Mouse (Mus musculus): Measurements from ENCODE around the gene Ccnc. TPM values are rescaled to one million over a fixed set of nuclear protein-coding genes. Genes with fewer than 3 reads are reported as not detected.
"Not testable (repeated sequence)": the region's sequence is repeated elsewhere in the genome, so short reads cannot be mapped to it uniquely, and the experiment has no call there.

Ccnc gene
- polyA plus RNA-seq, 1 experiment from 2014 or later = 74.5 TPM

DNA sequence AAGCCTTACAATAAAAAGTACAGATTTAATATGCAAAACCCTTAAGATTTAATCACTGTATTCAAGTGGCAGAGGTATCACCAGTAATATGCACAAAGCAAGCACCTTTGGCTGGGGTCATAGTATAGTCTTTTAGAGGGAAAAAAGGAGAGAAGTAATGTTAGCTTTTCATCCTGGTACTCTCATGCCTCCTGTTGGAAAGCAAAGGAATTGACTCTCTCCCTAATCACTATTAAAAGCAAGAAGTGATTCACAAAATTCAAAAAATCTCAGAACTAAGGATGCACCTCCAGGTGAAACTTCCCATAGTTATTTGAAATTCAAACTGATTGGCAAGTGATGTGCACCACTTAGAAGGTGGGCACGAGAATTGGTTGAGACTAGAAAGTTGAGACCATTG lies 22.5 kb upstream of the Ccnc start:
- no peaks in the 10 kb centered on the region for H3K9me3 ChIP-seq (replicated peaks; ENCODE audit: control insufficient read depth, low read length)
- no peak for DNase-seq (ENCODE audit: low spot score)
- H3K36me3 ChIP-seq (ENCODE audit: control insufficient read depth, insufficient read depth, low read length) = no peaks in the 10 kb centered on the region
- H3K27ac ChIP-seq (ENCODE audit: low read depth, low read length) = no peak overlapping the region
- no peaks in the 10 kb centered on the region for H3K27me3 ChIP-seq (replicated peaks; ENCODE audit: control insufficient read depth, insufficient read depth, low read length)
- H3K4me1 ChIP-seq (ENCODE audit: control insufficient read depth, insufficient read depth, low read length) = no peaks in the 10 kb centered on the region
- ATAC-seq = no peak
- H3K4me3 ChIP-seq (ENCODE audit: low read depth, low read length) = no peak overlapping the region
- no peak overlapping the region for H3K9ac ChIP-seq (ENCODE audit: low read length)
- H3K4me2 ChIP-seq (ENCODE audit: low read length) = no peak overlapping the region
- 51% methylated on average over 1 of the region's 1 CpGs for WGBS

DNA sequence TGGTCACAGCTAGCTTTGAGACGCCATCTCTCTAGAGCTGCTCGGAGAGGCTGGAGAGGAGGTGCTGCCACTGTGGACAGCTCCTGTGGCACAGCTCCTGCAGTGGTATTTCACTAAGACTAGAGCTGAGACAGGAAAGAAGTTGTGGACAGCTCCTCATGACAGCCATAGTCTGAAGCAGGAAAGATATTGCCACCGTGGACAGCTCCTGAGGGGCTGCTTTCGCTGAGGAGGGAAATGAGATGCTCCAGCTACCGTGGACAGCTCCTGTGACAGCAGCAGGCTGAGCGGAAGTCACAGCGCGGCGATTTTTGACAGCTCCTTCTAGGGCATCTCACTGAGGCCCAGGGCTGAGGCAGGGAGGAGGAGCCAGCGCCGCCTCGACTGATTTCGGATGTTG lies 15.4 kb upstream of the Ccnc start:
- Histone ChIP-seq H3K4me2 (ENCODE audit: low read length) (peak overlapping the region; percentile 45), H3K9me3 (replicated peaks; ENCODE audit: control insufficient read depth, low read length) (no peaks in the 10 kb centered on the region), H3K4me1 (ENCODE audit: control insufficient read depth, insufficient read depth, low read length) (peaks cover 4% of the 10 kb centered on the region; the same call in 1 of the 2 replicates), H3K27ac (ENCODE audit: low read depth, low read length) (no peak overlapping the region), H3K4me3 (ENCODE audit: low read depth, low read length) (peak overlapping the region; percentile 5; the same call in 1 of the 2 replicates), H3K27me3 (replicated peaks; ENCODE audit: control insufficient read depth, insufficient read depth, low read length) (peaks cover 5% of the 10 kb centered on the region), H3K36me3 (ENCODE audit: control insufficient read depth, insufficient read depth, low read length) (no peaks in the 10 kb centered on the region), H3K9ac (ENCODE audit: low read length) (peak overlapping the region; percentile 17; the same call in 1 of the 2 replicates)
- ATAC-seq (peak; percentile 54; the same call in 1 of the 2 replicates), DNase-seq (ENCODE audit: low spot score) (peak; percentile 61)
- WGBS = 4% methylated on average over 13 of the region's 13 CpGs

DNA sequence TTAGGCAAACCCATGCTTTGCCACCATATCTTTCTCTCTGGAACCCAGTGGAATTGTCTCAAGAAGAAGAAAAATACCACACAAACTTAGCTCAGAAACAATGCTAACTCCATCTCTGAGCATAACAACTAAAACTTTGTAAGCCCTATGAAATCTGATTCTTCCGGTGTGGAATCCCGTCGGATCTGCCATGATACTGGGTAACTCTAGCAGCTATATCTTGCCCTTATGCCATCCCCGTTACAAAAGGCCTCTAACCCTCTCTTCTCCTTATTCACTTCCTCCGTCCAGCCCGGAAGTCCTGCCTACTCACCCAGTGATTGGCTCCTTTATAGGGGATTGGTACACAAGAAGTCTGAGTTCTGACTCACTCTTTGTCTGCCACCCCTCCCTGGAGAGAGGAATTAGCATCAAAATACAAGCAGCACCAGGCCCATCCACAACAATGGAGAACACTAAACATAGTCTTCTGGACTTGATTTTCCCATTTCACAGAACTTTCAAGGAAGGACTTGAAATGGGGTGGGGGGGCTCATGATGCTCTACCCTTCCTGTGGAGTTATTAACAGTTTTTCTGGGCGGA lies 4.7 kb upstream of the Ccnc start:
- peak; percentile 21 for DNase-seq (ENCODE audit: low spot score)
- 35% methylated on average over 7 of the region's 7 CpGs for WGBS
- no peak overlapping the region for H3K4me3 ChIP-seq (ENCODE audit: low read depth, low read length)
- no peaks in the 10 kb centered on the region for H3K9me3 ChIP-seq (replicated peaks; ENCODE audit: control insufficient read depth, low read length)
- no peaks in the 10 kb centered on the region for H3K36me3 ChIP-seq (ENCODE audit: control insufficient read depth, insufficient read depth, low read length)
- no peaks in the 10 kb centered on the region for H3K4me1 ChIP-seq (ENCODE audit: control insufficient read depth, insufficient read depth, low read length)
- H3K9ac ChIP-seq (ENCODE audit: low read length) = no peak overlapping the region
- H3K27me3 ChIP-seq (replicated peaks; ENCODE audit: control insufficient read depth, insufficient read depth, low read length) = no peaks in the 10 kb centered on the region
- H3K27ac ChIP-seq (ENCODE audit: low read depth, low read length) = no peak overlapping the region
- no peak for ATAC-seq
- no peak overlapping the region for H3K4me2 ChIP-seq (ENCODE audit: low read length)

DNA sequence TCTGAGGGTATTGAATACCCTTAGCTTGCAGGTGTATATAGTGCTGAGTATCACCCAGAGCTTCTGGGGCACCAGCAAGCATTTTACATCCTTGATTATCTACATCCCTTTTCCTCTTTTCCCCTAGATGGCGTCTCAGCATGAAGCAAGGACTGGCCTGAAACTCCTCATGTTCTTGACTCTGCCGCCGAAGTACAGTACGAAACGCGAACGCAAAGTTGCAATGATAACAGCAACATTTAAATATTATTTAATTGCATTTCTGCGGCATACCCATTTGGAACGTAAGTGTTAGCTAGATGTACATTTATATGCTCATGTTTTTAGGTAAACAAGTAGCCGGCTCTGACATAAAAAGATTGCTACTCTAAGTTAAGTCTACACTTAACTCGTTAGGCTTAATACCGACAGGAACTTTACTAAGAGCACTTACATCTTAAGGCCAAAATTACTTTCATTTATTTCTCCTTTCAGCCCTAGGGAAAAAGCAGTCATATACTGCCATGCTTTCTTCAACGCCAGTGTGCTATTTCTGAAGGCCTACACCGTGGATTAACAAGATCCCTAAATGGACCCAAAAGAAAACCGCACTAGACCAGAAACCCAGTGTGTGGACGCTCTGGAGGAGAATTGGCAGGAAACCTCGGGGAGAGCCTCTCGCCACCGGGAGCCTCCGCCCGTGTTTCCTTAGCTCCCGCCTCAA lies 438 bp upstream of the Ccnc start:
- peak overlapping the region; percentile 75 for H3K4me2 ChIP-seq (ENCODE audit: low read length)
- peak overlapping the region; percentile 80 for H3K27ac ChIP-seq (ENCODE audit: low read depth, low read length)
- H3K4me3 ChIP-seq (ENCODE audit: low read depth, low read length) = peak overlapping the region; percentile 88
- peak; percentile 56 for ATAC-seq
- peak; percentile 81 for DNase-seq (ENCODE audit: low spot score)
- H3K4me1 ChIP-seq (ENCODE audit: control insufficient read depth, insufficient read depth, low read length) = peaks cover 12% of the 10 kb centered on the region
- H3K27me3 ChIP-seq (replicated peaks; ENCODE audit: control insufficient read depth, insufficient read depth, low read length) = no peaks in the 10 kb centered on the region
- no peaks in the 10 kb centered on the region for H3K36me3 ChIP-seq (ENCODE audit: control insufficient read depth, insufficient read depth, low read length)
- peak overlapping the region; percentile 93 for H3K9ac ChIP-seq (ENCODE audit: low read length)
- no peaks in the 10 kb centered on the region for H3K9me3 ChIP-seq (replicated peaks; ENCODE audit: control insufficient read depth, low read length)
- WGBS = 2% methylated on average over 22 of the region's 22 CpGs

DNA sequence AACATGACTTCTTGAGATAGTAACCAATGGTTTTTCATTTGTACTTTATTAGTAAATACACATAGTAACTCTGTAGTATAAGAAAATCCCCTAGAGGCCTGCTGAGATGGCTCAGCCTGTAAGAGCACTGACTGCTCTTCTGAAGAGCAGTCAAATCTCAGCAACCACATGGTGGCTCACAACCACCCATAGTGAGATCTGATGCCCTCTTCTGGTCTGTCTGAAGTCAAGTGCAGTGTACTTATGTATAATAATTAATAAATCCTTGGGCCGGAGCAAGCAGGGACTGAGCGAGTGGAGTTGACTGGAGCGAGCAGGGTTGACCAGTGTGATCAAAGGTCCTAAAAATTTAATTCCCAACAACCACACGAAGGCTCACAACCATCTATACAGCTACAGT lies 11.7 kb downstream of the Ccnc start:
- no peaks in the 10 kb centered on the region for H3K9me3 ChIP-seq (replicated peaks; ENCODE audit: control insufficient read depth, low read length)
- no peak overlapping the region for H3K4me3 ChIP-seq (ENCODE audit: low read depth, low read length)
- ATAC-seq = no peak
- no peak overlapping the region for H3K4me2 ChIP-seq (ENCODE audit: low read length)
- H3K27me3 ChIP-seq (replicated peaks; ENCODE audit: control insufficient read depth, insufficient read depth, low read length) = no peaks in the 10 kb centered on the region
- H3K4me1 ChIP-seq (ENCODE audit: control insufficient read depth, insufficient read depth, low read length) = no peaks in the 10 kb centered on the region
- no peak for DNase-seq (ENCODE audit: low spot score)
- WGBS = 94% methylated on average over 4 of the region's 4 CpGs
- no peak overlapping the region for H3K9ac ChIP-seq (ENCODE audit: low read length)
- H3K27ac ChIP-seq (ENCODE audit: low read depth, low read length) = no peak overlapping the region
- H3K36me3 ChIP-seq (ENCODE audit: control insufficient read depth, insufficient read depth, low read length) = peaks cover 39% of the 10 kb centered on the region

DNA sequence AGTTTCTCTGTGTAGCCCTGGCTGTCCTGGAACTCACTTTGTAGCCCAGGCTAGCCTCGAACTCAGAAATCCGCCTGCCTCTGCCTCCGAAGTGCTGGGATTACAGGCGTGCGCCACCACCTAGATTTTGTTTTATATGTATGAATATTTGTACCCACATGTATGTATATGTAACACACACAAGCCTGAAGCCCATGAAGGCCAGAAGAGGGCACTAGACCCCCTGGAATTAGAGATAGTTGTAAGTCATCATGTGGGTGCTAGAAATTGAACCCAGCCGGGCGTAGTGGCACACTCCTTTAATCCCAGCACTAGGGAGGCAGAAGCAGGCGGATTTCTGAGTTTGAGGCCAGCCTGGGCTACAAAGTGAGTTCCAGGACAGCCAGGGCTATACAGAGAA lies 16.6 kb downstream of the Ccnc start:
- WGBS = 94% methylated on average over 8 of the region's 8 CpGs
- not testable (repeated sequence) for H3K27ac ChIP-seq (ENCODE audit: low read depth, low read length); H3K4me1 ChIP-seq (ENCODE audit: control insufficient read depth, insufficient read depth, low read length); H3K9me3 ChIP-seq (replicated peaks; ENCODE audit: control insufficient read depth, low read length); H3K9ac ChIP-seq (ENCODE audit: low read length); H3K27me3 ChIP-seq (replicated peaks; ENCODE audit: control insufficient read depth, insufficient read depth, low read length); H3K4me2 ChIP-seq (ENCODE audit: low read length); H3K4me3 ChIP-seq (ENCODE audit: low read depth, low read length); ATAC-seq; DNase-seq (ENCODE audit: low spot score)
- H3K36me3 ChIP-seq (ENCODE audit: control insufficient read depth, insufficient read depth, low read length) = peaks cover 31% of the 10 kb centered on the region

DNA sequence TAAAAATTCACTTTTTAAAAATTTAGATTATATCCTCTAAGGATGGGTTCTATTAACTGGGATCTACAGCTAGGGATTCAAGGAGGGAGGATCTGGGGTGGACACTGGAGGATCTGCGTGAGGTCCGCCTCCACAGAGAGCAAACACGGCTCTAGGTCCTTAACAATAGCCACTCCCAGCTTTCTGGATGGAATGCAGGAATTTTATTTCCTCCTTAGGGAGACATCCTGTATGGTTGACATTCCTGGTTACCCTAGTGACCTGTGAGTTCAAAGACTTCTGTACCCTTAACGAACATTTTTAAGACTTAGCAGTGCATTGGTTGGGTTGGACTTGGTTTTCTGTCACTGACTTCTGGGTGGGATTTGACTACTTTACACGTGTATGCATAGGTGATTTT lies 18.2 kb downstream of the Ccnc start:
- Histone ChIP-seq H3K27me3 (replicated peaks; ENCODE audit: control insufficient read depth, insufficient read depth, low read length) (no peaks in the 10 kb centered on the region), H3K9me3 (replicated peaks; ENCODE audit: control insufficient read depth, low read length) (no peaks in the 10 kb centered on the region), H3K9ac (ENCODE audit: low read length) (no peak overlapping the region), H3K4me3 (ENCODE audit: low read depth, low read length) (no peak overlapping the region), H3K4me2 (ENCODE audit: low read length) (no peak overlapping the region), H3K27ac (ENCODE audit: low read depth, low read length) (no peak overlapping the region), H3K4me1 (ENCODE audit: control insufficient read depth, insufficient read depth, low read length) (no peaks in the 10 kb centered on the region), H3K36me3 (ENCODE audit: control insufficient read depth, insufficient read depth, low read length) (peaks cover 31% of the 10 kb centered on the region)
- no peak for ATAC-seq
- WGBS = 83% methylated on average over 5 of the region's 5 CpGs
- DNase-seq (ENCODE audit: low spot score) = no peak

DNA sequence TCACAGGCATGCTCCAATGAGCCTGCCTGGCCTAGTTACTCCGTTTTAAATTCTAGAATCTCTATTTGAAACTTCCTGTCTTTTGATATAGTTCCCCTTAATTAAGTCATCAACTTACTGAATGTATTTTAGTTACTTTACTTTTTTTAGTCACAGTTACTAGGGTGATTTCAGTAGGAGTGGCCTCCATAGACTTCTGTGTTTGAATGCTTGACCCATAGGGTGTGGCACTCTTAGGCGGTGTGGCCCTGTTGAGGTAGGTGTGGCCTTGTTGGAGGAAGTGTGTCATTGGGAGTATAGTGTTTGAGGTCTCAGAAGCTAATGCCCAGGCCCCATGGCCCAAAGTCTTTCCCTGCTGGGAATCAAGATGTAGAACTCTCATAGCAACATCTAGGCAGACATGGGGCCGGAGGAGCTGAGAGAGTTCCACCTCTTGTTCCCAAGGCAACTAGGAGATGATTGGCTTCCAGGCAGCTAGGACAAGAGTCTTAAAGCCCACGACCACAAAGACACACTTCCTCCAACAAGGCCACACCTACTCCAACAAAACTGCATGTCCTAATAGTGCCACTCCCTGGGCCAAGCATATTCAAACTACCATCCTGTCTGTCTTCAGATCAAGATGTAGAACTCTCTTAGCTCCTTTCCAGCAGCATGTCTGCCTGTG lies 27.8 kb downstream of the Ccnc start:
- 77% methylated on average over 4 of the region's 4 CpGs for WGBS
- peaks cover 17% of the 10 kb centered on the region; the same call in 1 of the 2 replicates for H3K36me3 ChIP-seq (ENCODE audit: control insufficient read depth, insufficient read depth, low read length)

DNA sequence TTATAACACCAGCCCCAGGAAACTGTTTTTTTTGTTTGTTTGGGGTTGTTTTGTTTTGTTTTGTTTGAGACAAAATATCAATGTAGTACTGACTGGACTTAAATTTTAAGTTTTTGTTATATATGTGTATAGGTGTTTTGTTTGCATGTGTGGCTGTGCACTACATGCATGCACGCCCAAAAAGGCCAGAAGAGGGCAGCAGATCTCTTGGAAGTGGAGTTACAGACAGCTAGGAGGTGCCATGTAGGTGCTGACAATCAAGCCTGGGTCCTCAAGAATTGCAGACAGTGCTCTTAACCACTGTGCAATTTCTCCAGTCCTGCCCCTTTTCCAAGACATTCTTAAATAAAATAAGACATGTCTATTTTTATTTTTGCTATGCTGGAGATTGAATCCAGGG lies 31.4 kb downstream of the Ccnc start:
- WGBS = 50% methylated on average over 1 of the region's 1 CpGs

More for the DNA sequence above, 27.8 kb downstream of the Ccnc start:
- no peaks in the 10 kb centered on the region for H3K9me3 ChIP-seq (replicated peaks; ENCODE audit: control insufficient read depth, low read length)
- no peaks in the 10 kb centered on the region for H3K27me3 ChIP-seq (replicated peaks; ENCODE audit: control insufficient read depth, insufficient read depth, low read length)
- no peak overlapping the region for H3K4me3 ChIP-seq (ENCODE audit: low read depth, low read length)
- no peak overlapping the region for H3K9ac ChIP-seq (ENCODE audit: low read length)
- DNase-seq (ENCODE audit: low spot score) (no peak), ATAC-seq (no peak)
- no peaks in the 10 kb centered on the region for H3K4me1 ChIP-seq (ENCODE audit: control insufficient read depth, insufficient read depth, low read length)
- H3K27ac ChIP-seq (ENCODE audit: low read depth, low read length) = no peak overlapping the region
- no peak overlapping the region for H3K4me2 ChIP-seq (ENCODE audit: low read length)

More for the DNA sequence above, 31.4 kb downstream of the Ccnc start:
- H3K4me3 ChIP-seq (ENCODE audit: low read depth, low read length) = no peak overlapping the region
- DNase-seq (ENCODE audit: low spot score) (no peak), ATAC-seq (no peak)
- no peaks in the 10 kb centered on the region for H3K9me3 ChIP-seq (replicated peaks; ENCODE audit: control insufficient read depth, low read length)
- H3K27ac ChIP-seq (ENCODE audit: low read depth, low read length) = no peak overlapping the region
- H3K27me3 ChIP-seq (replicated peaks; ENCODE audit: control insufficient read depth, insufficient read depth, low read length) = no peaks in the 10 kb centered on the region
- H3K9ac ChIP-seq (ENCODE audit: low read length) = no peak overlapping the region
- peaks cover 5% of the 10 kb centered on the region; the same call in 1 of the 2 replicates for H3K4me1 ChIP-seq (ENCODE audit: control insufficient read depth, insufficient read depth, low read length)
- no peak overlapping the region for H3K4me2 ChIP-seq (ENCODE audit: low read length)
- peaks cover 17% of the 10 kb centered on the region; the same call in 1 of the 2 replicates for H3K36me3 ChIP-seq (ENCODE audit: control insufficient read depth, insufficient read depth, low read length)

Data from forebrain, embryonic 14.5 days (tissue).